Mouse (Mus musculus) liver, embryonic 12.5 days (tissue): ENCODE results near the gene Folr1. TPM values are rescaled to one million over a fixed set of nuclear protein-coding genes. Genes with fewer than 3 reads are reported as not detected.

Source experiments
- ATAC-seq: fragments of 200-750 bp; cut with Nextera tagmentation; 2 replicates; pipeline ENCODE4 v1.8.0; 2017; ENCODE audit warnings: moderate number of reproducible peaks, mild to moderate bottlenecking, moderate library complexity
- H3K27ac ChIP-seq: fragments of 300-500 bp; sonication (generic); 2 replicates; pipeline ENCODE4 v1.5.1; 2016; ENCODE audit warnings: mild to moderate bottlenecking
- H3K27me3 ChIP-seq: fragments of 300-500 bp; sonication (generic); replicated peaks from 2 replicates; pipeline ENCODE4 v1.6.1; 2016; ENCODE audit warnings: mild to moderate bottlenecking, moderate library complexity
- H3K36me3 ChIP-seq: fragments of 300-500 bp; sonication (generic); 2 replicates; pipeline ENCODE4 v1.6.1; 2016; ENCODE audit warnings: mild to moderate bottlenecking, moderate library complexity
- H3K4me1 ChIP-seq: fragments of 300-500 bp; sonication (generic); 2 replicates; pipeline ENCODE4 v1.6.1; 2016
- H3K4me2 ChIP-seq: fragments of 300-500 bp; sonication (generic); 2 replicates; pipeline ENCODE4 v1.6.1; 2016; ENCODE audit warnings: mild to moderate bottlenecking, moderate library complexity
- H3K4me3 ChIP-seq: fragments of 300-500 bp; sonication (generic); 2 replicates; pipeline ENCODE4 v1.5.1; 2016; ENCODE audit warnings: mild to moderate bottlenecking, moderate library complexity
- H3K9ac ChIP-seq: fragments of 300-500 bp; sonication (generic); 2 replicates; pipeline ENCODE4 v1.6.1; 2016; ENCODE audit warnings: mild to moderate bottlenecking, moderate library complexity
- H3K9me3 ChIP-seq: fragments of 300-500 bp; sonication (generic); replicated peaks from 2 replicates; pipeline ENCODE4 v1.6.1; 2016; ENCODE audit warnings: mild to moderate bottlenecking, moderate library complexity
- whole genome bisulfite sequencing: fragments of 180-500 bp; shearing (Covaris S2); methylation state at CpG from one replicate; pipeline ENCODE4 v1.1.7; 2016; ENCODE audit not compliant: insufficient replicate concordance; 5-methylcytosine and 5-hydroxymethylcytosine counted together
- polyA plus RNA-seq: library from polyadenylated mRNA; unstranded; fragments of >200 nt; fragmentation: Nextera tagmentation; extraction: Ambion mirVana; gene quantifications from 2 replicates; pipeline ENCODE4 v1.2.1, GENCODE M21; 2016

Gene Folr1
- polyA plus RNA-seq: 0.50 and 0.70 TPM in 2 replicates

DNA sequence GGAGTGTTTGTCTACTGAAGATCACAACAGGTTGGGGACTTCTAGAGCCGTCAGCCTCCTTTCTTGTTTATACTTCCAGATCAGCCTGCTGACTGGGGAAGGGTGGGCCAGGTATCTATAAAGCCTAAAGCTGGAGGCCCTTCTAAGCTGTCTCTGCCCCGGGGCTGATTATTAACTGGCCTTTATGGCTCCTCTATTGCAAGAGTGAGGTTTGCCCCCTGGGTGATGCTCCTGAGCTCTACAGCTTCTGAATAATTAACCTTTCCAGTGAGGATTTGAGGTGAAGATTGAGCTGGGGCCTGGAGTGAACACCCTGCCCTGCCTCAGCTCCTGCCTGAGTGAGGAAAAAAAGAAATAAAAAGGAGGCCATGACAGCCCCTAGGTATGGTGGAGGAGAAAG lies at the start of gene Folr1:
Gene Folr1, minus strand, starts transcription at position 160 of the 400 bp plus-strand sequence.
- H3K9me3 ChIP-seq: no peaks in the 10 kb centered on the region
- H3K36me3 ChIP-seq: no peaks in the 10 kb centered on the region
- no peak within 1 kb of the TSS for H3K4me3 ChIP-seq
- H3K4me2 ChIP-seq: no peak within 1 kb of the TSS
- no peaks in the 10 kb centered on the region for H3K4me1 ChIP-seq
- ATAC-seq: no peak
- no peak within 1 kb of the TSS for H3K27ac ChIP-seq
- 60% methylated on average over 2 of the region's 2 CpGs for WGBS
- 0 out of 2 replicates have a peak, but pooled peaks cover 4% of the 10 kb centered on the region for H3K27me3 ChIP-seq
- H3K9ac ChIP-seq: no peak within 1 kb of the TSS

DNA sequence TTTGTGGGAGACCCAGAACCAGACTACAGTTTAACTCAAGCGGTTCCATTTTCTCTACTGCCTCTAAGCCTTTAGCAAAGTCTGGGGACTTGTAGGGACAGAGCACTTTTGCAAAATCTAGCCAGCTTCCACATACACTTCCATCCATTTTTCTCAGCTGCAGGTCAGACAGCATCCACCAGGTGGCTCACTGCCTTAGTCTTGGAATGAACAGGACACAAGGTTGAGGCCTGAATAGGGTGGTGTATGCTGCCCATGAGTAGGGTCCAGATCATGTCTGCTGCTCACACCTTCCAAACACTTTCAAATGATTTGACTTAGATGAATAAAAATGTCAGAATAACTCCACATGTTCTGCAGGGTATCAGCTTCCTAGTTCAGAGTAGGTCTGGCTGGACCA lies 47.5 kb upstream of the Folr1 start:
- Histone ChIP-seq H3K27me3 (no peaks in the 10 kb centered on the region), H3K36me3 (peaks cover 20% of the 10 kb centered on the region), H3K4me3 (no peak overlapping the region), H3K27ac (no peak overlapping the region), H3K9me3 (no peaks in the 10 kb centered on the region), H3K9ac (no peak overlapping the region), H3K4me2 (no peak overlapping the region), H3K4me1 (no peaks in the 10 kb centered on the region)
- WGBS: 10% methylated on average over 1 of the region's 1 CpGs
- ATAC-seq: peak; percentile 57

DNA sequence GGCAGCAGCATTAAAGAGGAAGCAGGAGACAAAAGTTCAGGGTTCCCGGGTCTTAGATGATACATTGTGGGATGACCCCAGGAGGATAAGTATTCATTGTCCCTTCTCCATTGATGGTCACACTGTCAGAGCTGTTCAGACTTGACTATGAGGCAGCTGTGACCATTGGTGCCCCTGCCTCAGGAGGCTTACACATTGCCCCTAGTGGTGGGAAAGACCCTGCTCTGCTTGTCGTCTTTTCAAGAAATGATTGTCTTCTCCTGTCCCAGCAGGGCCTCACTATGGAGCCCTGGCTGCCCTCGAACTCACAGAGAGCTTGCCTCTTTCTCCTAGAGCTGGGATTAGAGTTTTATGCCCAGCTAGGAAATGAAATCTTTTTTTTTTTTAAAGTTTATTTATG lies 41.4 kb upstream of the Folr1 start:
- Histone ChIP-seq H3K9me3 (no peaks in the 10 kb centered on the region), H3K9ac (no peak overlapping the region), H3K27me3 (no peaks in the 10 kb centered on the region), H3K27ac (no peak overlapping the region), H3K4me2 (no peak overlapping the region), H3K4me3 (no peak overlapping the region), H3K36me3 (peaks cover 63% of the 10 kb centered on the region), H3K4me1 (peaks cover 21% of the 10 kb centered on the region)
- 63% methylated on average over 3 of the region's 3 CpGs for WGBS
- no peak for ATAC-seq

DNA sequence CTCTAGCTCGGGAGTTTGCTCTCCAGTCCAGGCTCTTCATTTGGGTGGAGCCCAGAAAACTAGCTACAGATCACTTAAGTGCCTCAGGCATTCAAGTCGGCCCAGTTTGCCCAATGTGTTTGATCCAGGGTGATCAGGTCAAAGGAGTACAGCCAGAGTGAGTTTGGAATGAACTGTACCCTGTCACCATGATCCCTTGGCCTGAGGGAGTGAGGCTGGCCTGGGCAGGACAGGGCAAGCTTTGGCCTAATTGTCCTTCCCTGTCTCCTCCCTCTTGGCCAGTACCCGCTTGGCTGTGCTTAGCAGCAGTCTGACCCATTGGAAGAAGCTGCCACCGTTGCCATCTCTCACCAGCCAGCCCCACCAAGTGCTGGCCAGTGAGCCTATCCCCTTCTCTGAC lies 39.5 kb upstream of the Folr1 start:
- Histone ChIP-seq H3K9me3 (no peaks in the 10 kb centered on the region), H3K4me1 (peaks cover 31% of the 10 kb centered on the region), H3K27me3 (no peaks in the 10 kb centered on the region), H3K27ac (no peak overlapping the region), H3K4me3 (no peak overlapping the region), H3K9ac (no peak overlapping the region; the same call in 1 of the 2 replicates), H3K36me3 (peaks cover 59% of the 10 kb centered on the region), H3K4me2 (no peak overlapping the region)
- no peak for ATAC-seq
- WGBS: 80% methylated on average over 4 of the region's 4 CpGs

DNA sequence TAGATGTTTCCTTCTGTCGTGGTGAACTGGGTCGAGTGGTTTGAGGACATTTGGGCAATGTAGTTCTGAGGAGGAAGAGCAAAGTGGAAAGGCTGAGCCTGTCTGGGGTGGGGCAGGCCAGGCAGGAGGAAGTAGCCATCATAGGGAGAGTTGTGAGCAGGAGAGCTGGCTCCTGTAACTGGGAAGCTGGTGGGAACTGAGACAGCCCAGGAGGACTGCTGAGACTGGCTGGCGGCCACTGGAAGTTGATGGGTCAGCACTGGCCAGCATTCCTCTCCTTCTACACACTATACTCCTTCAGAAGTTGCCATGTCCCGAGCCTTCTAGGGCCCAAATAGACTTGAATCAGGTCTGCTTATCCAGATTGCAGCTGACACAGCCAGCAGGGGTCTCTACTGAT lies 37.8 kb upstream of the Folr1 start:
- peak overlapping the region; percentile 30 for H3K4me2 ChIP-seq
- no peak for ATAC-seq
- no peak overlapping the region for H3K4me3 ChIP-seq
- H3K4me1 ChIP-seq: peaks cover 36% of the 10 kb centered on the region
- H3K27ac ChIP-seq: 0 out of 2 replicates have a peak overlapping the region, but pooled peaks have one; percentile 33
- H3K9ac ChIP-seq: peak overlapping the region; percentile 40; the same call in 1 of the 2 replicates
- H3K9me3 ChIP-seq: no peaks in the 10 kb centered on the region
- no peaks in the 10 kb centered on the region for H3K27me3 ChIP-seq
- peaks cover 45% of the 10 kb centered on the region for H3K36me3 ChIP-seq
- 46% methylated on average over 4 of the region's 4 CpGs for WGBS

DNA sequence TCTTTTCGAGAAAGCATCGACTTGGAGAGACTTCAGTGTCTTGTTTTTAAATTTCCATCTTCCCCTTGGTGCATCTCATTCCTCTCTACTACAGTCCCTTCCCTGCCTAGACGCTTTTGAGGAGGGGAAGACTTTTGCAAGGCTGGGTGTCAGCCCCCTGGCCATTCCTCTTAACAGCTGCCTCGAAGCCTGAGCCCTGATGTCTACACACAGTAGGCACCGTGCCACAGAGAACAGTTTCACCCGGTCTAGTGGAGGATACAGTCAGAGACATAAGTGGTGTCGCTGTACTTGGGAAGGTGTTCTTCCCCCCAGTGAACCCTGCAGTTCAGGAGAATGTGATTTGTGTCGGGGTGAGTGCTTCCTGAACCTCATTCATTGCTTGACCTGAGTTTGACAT lies 36.1 kb upstream of the Folr1 start:
- ATAC-seq: no peak
- Histone ChIP-seq H3K9ac (peak overlapping the region; percentile 90), H3K36me3 (peaks cover 41% of the 10 kb centered on the region), H3K9me3 (no peaks in the 10 kb centered on the region), H3K4me2 (peak overlapping the region; percentile 79), H3K27ac (peak overlapping the region; percentile 93), H3K4me1 (peaks cover 36% of the 10 kb centered on the region), H3K4me3 (peak overlapping the region; percentile 84), H3K27me3 (no peaks in the 10 kb centered on the region)
- WGBS: 51% methylated on average over 8 of the region's 8 CpGs

DNA sequence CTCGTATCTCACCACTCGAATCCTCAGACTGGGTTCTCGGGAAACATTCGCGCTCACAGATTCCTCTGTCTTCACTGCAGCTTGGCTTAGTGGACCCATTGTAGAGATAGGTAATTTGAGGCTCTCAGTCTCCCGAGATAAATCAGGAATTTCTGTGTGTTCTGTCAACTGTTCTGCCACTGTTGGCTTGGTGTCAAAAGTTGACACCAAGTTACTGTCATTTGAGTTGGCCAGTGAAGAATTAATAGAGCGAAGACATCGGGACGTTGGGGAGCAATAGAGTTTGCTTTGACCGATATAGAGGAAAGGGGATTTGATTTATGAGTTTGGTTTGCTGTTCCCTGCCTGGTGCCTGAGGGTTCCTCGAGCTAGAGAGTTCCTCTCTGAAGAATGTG lies 35.7 kb upstream of the Folr1 start, which contains the start of gene Tomt:
Gene Tomt, minus strand, starts transcription at position 73 of the 395 bp plus-strand sequence.
- no peaks in the 10 kb centered on the region for H3K27me3 ChIP-seq
- H3K4me3 ChIP-seq: peak within 1 kb of the TSS; percentile 84
- peak within 1 kb of the TSS; percentile 90 for H3K9ac ChIP-seq
- ATAC-seq: no peak
- H3K36me3 ChIP-seq: peaks cover 39% of the 10 kb centered on the region
- H3K4me1 ChIP-seq: peaks cover 36% of the 10 kb centered on the region
- peak within 1 kb of the TSS; percentile 79 for H3K4me2 ChIP-seq
- no peaks in the 10 kb centered on the region for H3K9me3 ChIP-seq
- WGBS: 7% methylated on average over 11 of the region's 11 CpGs
- H3K27ac ChIP-seq: peak within 1 kb of the TSS; percentile 93

DNA sequence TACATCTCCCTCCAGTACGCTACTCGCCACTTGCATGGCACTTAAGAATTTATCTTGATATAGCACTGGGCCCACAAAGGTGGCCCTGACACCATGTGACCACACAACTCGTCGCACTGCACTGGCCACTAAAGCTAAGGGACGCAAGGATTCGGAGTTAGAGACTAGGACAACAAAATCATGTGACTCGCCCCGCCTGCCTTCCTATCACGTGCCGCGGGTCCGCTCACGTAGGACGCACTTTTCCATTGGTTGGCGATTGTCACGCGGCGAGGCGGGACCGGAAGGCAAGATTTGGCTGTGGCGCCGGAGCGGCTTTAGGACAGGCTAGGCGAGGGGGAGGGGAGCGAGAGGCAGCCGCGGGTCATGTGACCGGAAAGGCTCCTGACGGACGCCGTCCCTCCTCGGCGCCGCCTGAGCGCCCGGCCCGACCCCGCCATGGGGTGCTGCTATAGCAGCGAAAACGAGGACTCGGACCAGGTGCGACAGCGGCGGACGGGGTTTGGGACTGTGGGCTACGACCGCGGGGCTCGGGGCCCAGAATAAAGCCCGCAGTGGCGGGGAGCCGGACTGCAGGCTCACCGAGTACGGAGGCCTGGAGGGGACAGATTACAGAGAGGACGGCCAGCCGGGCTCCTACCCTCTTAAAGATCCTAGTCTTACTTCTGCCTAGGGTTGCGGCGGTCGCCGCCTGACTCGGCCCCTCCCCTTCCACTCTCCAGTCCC lies 35.1 kb upstream of the Folr1 start, which contains the start of gene Lamtor1:
Gene Lamtor1, plus strand, starts transcription at position 344 of the 726 bp plus-strand sequence.
- Histone ChIP-seq H3K4me3 (peak within 1 kb of the TSS; percentile 84), H3K4me2 (peak within 1 kb of the TSS; percentile 79), H3K9me3 (no peaks in the 10 kb centered on the region), H3K27me3 (no peaks in the 10 kb centered on the region), H3K27ac (peak within 1 kb of the TSS; percentile 93), H3K4me1 (peaks cover 36% of the 10 kb centered on the region), H3K9ac (peak within 1 kb of the TSS; percentile 90), H3K36me3 (peaks cover 39% of the 10 kb centered on the region)
- under 1% methylated on average over 61 of the region's 61 CpGs for WGBS
- ATAC-seq: peak; percentile 95

DNA sequence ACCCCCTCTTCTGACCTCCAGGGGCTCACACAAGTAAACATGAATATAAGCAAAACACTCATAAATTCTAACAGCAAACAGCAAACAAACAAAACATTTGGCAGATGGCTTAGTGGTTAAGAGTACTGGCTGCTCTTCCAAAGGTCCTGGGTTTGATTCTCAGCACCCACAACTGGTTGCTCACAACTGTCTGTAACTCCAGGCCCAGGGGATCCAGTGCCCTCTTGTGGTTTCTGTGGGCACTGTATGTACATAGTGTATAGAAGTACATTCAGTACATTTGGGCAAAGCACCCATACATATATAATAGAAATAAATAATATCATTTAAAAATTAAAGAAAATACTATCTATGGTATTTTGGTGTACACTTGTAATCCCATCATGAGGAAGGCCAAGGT lies 32.3 kb upstream of the Folr1 start:
- H3K4me2 ChIP-seq: no peak overlapping the region
- H3K27ac ChIP-seq: no peak overlapping the region
- no peak overlapping the region for H3K4me3 ChIP-seq
- no peaks in the 10 kb centered on the region for H3K27me3 ChIP-seq
- ATAC-seq: no peak
- peaks cover 24% of the 10 kb centered on the region for H3K4me1 ChIP-seq
- H3K9ac ChIP-seq: no peak overlapping the region
- peaks cover 48% of the 10 kb centered on the region for H3K36me3 ChIP-seq
- no peaks in the 10 kb centered on the region for H3K9me3 ChIP-seq

DNA sequence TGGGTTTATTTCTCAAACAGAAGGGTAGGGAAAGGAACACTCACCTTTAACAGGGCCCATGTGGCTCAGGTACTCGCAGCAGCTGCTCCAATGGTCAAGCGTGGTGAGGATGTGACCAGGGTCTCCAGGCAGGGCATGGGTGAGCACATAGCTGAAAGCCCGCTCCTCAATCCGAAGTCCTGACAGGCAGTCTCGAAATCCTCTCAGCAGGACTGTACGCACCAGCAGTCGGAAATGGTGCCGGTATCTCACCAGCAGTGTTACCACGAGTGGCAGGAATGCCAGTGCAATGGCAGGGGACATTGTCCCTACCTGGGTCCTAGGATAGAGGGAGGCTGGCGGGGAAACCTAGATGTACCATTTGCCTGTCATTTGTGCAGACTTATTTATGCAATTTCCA lies 31.4 kb upstream of the Folr1 start:
- 84% methylated on average over 10 of the region's 10 CpGs for WGBS
- no peak overlapping the region for H3K4me3 ChIP-seq
- no peak overlapping the region for H3K4me2 ChIP-seq
- H3K27ac ChIP-seq: no peak overlapping the region
- no peaks in the 10 kb centered on the region for H3K9me3 ChIP-seq
- peaks cover 25% of the 10 kb centered on the region for H3K4me1 ChIP-seq
- no peak overlapping the region for H3K9ac ChIP-seq
- H3K36me3 ChIP-seq: peaks cover 49% of the 10 kb centered on the region
- ATAC-seq: no peak
- no peaks in the 10 kb centered on the region for H3K27me3 ChIP-seq

DNA sequence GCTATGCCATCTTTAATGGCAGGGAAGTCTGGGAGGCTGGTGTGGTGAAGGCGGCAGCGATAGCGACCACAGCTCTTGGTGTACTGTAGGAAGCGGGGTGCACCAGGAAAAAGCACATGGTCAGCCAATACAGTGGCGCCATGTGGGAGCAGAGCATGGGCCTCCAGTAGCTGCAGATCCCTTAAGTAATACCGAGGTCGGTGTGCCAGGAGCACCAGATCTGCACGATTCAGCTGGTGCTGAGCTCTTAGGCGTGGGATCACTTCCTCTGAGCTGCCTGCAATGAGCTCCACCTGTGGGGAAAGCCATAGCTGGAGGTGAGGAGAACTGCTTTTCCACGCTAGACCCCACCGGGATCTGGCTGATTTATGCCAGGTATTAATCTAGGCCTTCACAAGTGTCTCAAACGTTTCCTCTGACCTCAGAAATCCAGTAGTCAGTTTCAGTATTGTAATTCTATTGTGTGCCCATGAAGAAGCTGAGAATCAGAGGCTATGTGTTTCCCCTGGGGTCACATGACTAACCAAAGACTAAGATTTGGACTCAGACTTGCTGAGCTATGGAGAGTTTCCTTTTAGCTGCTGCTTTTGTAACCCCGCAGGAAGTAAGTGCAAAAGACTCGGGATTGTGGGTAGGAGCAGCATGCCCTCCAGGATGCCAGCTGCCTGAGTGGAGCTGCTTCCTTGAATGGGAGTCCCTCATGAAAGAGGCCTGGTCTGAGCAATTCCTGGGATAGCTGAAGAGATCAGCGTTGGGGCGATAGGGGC lies 29.9 kb upstream of the Folr1 start:
- no peak overlapping the region; the same call in 1 of the 2 replicates for H3K27ac ChIP-seq

More for the DNA sequence above, 29.9 kb upstream of the Folr1 start:
- WGBS: 87% methylated on average over 16 of the region's 16 CpGs
- no peak for ATAC-seq
- no peak overlapping the region for H3K9ac ChIP-seq
- H3K36me3 ChIP-seq: peaks cover 49% of the 10 kb centered on the region
- no peaks in the 10 kb centered on the region for H3K27me3 ChIP-seq
- H3K4me3 ChIP-seq: no peak overlapping the region
- H3K9me3 ChIP-seq: no peaks in the 10 kb centered on the region
- H3K4me1 ChIP-seq: peaks cover 22% of the 10 kb centered on the region
- no peak overlapping the region for H3K4me2 ChIP-seq
